Mouse (Mus musculus) lung, postnatal 25 days (tissue): ENCODE measurements around the gene Hes1.

Experiments used
- DNase-seq: peaks from one replicate; pipeline ENCODE4 v3.0.0; 2022; ENCODE audit warnings: low spot score

Gene Hes1

GRCm38 (mm10) chr16:30050767-30051490 is 13.3 kb upstream of the Hes1 start:
- DNase-seq = no peak

DNA sequence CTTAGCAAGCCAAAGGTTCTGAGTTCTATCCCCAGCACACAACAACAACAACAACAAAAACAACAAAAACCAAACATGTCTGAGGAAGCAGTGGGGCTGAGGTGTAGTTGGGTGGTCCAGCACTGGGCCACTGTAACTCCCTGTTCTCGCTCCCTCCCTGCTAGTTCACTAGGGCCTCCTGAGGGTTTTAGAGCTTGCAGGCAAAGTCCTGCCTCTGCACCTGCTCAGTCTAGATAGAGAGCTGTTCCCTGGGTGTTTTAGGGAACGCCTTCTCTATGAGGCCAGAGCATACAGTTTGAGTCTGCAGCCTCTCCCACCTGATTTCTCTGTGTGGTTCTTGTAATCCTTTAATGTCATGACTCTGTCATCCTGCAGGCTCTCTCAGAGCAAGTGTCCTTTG is 11.9 kb upstream of the Hes1 start:
- DNase-seq = no peak

DNA sequence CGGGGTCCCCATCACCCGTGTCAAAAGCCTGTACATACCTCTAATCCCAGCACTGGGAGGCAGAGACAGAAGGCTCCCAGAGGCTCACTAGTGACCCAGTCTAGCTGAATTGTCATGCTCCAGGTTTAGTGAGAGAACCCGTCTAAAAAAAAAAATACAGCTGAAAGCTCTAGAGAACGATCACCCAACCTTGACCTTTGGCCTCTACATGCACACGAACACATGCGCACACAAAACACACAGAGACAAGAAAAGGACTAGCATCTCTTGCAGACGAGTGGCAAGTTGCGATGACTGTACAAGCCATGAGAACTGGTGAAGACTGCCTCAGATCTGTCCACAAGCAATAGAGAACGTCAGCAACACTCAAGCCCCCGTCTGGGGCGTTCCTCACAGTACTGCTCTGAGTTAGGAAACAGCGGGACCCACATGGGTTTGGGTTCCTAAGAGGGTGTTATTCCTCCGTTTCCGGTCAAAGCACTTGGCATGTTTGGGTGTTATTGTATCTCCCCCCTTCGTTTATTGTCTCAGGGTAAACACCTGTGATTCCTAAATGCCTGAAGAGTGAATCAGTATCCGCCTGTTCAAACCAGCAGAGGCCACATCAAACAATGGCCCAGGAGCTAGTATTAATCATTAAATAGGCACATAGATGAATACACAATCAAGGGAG is 11.2 kb upstream of the Hes1 start:
- DNase-seq = no peak

DNA sequence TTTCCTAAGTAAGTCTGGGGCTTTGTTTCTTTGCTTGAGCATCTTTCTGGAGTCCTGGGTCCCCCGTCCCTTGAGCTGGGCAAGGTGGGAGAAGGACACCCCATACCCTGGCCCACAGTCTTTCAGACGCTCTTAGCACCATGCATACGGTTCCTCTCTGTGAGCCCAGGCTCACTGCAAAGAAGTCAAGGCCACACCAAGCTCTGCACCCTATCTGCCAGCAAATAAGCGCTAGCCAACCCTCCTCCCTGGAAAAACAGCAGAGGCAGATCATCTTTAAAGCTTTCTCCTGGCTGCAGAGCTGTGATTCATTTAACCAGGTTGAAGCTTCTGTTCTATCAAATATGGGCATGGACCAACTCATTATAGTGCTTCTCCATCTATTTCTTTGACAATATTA is 9.6 kb upstream of the Hes1 start:
- DNase-seq = no peak

- no peak for DNase-seq
Measured at GRCm38 (mm10) chr16:30055361-30055889, 8.8 kb upstream of the Hes1 start.

GRCm38 (mm10) chr16:30055927-30056326 is 8.3 kb upstream of the Hes1 start:
- DNase-seq = no peak

DNA sequence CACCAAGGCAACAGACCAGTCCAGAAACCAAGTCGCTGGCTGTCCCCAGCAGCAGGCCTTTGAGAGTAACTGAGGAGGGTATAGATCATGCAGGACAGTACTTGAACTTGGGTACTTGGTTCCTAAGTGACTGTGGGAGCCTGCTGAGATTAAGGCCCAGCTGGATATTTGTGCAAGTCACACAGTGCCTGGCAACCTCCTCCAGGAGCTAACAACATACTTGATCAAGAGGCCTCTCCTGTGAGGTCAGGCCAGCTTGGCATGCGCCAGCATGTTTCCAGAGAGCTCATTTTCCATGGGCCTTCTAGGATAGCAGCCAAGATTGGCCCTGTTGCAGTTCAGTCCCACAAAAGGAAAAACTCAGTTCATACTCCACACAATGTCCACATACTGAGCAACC is 7.3 kb upstream of the Hes1 start:
- DNase-seq = peak; percentile 91

DNA sequence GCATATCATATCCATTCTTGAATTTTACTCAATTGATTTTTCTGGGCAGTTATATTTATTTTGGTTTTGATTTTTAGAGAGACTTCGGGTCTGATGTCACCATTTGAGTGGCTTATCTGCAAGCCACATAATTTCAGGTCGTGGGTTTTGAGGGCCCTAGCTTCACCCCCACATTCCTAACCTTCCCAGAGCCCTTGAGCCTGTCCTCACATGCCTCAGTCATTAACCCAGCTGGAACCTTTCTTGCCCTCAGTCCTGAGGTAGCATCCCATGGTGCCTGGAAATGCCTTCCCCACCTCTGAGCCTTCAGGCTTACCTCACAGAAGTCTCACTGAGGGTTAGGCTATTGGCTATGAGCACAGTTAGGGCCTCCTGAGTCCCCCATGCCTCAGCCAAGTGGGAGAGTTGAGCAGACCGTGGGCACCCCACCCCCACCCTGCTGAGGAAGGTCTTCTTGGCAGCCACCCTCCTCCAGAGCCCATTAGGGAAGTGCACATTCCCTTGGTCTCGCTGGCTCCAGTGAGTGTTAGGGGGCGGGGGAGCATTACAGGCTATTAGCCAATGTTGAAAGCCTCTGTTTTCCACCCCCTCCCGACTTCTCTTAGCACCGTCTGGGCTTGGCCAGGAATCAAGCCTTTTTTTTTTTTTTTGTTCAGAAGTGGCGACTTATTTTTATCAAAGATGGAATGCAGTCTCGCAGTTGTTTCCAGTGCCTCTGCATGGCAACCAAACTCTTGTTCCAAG is 5.0 kb upstream of the Hes1 start:
- peak; percentile 90 for DNase-seq

DNA sequence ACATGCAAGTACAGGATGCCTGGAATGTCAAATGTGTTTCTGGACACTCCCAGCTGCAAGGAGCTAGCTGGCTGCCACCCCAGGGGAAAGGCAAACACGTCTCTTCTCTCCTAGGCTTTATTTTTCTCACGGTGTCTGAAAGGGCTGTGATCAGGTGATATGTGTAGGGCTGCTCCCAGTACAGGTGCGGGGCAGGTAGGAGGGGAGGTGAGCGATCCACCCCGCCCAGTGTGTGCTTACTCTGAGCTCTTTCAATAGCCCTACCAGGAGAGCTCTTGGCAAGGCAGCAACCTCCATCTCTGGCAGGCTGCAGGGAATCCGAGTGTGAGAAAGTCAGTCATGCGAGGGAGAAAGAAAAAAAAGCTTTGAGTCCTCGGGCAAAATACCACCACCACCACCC is 3.8 kb upstream of the Hes1 start:
- DNase-seq = peak; percentile 90

- DNase-seq = no peak
Measured at GRCm38 (mm10) chr16:30062242-30063030, 1.7 kb upstream of the Hes1 start.

DNA sequence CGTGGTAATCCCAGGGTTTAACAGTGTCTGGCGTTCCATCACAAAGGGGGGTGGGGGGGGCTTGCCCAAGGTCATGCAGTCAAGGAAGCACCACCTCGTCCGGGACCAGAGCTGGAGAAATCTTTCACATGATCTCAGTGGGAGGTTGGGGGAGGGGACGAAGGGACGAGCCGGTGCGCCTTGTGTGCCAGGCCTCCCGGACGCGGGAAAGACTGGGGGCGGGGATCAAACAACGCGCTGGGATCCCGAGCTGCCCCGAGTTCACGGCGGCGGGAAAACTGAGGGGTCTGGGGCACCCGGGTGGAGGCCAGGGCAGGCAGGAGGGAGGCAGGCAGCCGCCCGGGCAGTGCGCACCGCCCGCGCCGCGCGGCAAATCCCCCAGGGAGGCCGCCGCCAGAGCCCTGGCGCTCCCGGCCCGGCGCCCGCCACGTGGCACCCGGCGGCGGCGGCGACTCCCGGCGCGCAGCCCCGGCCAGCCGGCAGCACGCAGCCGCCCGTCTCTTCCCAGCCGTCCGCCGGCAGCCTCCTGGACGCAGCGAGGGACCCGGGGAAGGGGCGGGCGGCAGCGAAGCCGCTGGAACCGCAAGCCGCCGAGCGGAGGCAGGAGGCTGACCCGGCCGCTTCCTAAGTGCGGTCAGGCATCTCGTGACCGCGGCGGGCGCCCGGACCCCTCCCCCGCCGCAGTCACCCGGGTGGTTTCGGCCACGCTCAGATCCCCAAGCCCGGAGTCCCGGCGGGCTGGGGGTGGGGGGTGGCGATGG is 883 bp upstream of the Hes1 start:
- DNase-seq = peak; percentile 78

DNA sequence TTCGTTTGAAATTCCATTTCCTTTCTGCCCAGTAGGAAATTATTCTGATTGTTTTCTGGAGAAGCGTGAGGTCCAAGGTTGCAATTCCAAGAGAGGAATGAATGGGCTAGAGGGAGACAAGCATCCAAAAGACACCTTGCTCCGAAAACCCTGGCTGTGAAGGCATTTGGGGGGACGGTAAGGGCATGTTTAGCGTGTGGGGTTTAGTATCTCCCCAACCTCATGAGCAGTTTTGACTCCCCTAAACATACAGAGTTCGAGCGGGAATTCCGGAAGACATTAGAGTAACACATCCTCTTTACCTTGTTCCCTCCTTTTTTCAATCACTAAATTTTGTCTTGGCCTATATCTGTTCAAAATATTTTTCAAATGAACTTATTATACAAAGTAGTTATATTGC is 429 bp downstream of the Hes1 start:
- no peak for DNase-seq

DNA sequence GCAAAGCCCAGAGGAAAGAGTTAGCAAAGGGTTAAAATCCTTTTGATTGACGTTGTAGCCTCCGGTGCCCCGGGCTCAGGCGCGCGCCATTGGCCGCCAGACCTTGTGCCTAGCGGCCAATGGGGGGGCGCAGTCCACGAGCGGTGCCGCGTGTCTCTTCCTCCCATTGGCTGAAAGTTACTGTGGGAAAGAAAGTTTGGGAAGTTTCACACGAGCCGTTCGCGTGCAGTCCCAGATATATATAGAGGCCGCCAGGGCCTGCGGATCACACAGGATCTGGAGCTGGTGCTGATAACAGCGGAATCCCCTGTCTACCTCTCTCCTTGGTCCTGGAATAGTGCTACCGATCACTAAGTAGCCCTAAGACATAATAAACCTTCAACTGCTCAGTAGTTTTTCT is 893 bp downstream of the Hes1 start:
- peak; percentile 98 for DNase-seq

DNA sequence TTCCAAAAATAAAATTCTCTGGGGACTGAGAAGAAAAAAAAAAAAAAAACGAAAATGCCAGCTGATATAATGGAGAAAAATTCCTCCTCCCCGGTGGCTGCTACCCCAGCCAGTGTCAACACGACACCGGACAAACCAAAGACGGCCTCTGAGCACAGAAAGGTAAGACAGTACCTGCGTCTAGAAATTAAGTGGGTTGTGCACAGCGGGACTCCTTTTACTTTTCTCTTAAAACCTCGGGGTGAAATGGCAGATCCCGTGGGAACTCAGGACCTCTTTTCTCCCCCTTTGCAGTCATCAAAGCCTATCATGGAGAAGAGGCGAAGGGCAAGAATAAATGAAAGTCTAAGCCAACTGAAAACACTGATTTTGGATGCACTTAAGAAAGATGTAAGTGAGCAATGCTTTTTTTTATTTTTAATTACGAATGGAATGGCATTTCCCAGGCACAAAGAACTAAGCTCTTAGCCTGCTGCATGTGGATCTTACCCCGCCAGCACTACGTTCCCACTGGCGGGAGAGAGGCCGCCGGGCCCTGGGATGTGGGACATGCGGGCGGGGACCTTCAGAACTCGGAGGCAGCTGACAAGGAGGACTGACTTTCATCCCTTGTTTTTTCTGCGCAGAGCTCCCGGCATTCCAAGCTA is 1.5 kb downstream of the Hes1 start:
- DNase-seq = no peak

DNA sequence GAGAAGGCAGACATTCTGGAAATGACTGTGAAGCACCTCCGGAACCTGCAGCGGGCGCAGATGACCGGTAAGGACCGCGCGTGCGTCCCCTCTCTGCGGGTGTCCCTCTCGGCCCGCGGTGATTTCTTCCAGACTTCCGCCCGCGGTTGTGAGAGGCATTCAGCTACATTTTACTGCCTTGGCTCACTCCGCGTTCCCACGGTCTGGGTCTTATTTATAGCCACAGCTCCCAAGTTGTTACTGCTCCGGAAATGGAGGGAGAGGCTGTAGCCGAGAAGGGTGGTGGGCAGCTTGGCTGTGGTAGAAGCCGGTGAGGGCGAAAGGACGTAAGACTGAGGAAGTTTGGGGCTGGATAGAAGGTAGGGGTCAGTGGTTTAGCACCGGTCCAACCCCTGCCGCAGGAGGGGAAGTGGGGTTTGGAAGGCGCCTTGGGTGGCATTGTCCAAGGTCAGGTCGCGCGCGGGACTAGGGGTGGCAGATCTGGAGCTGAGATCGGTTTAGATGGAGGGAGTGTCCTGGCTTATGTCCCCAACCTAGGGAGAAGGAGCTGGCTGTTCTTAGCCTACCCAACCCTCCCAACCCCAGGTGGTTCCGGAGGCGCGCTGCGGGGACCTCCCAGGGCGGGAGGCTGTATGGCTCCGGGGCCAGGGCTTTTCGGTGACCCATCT is 2.1 kb downstream of the Hes1 start:
- no peak for DNase-seq

DNA sequence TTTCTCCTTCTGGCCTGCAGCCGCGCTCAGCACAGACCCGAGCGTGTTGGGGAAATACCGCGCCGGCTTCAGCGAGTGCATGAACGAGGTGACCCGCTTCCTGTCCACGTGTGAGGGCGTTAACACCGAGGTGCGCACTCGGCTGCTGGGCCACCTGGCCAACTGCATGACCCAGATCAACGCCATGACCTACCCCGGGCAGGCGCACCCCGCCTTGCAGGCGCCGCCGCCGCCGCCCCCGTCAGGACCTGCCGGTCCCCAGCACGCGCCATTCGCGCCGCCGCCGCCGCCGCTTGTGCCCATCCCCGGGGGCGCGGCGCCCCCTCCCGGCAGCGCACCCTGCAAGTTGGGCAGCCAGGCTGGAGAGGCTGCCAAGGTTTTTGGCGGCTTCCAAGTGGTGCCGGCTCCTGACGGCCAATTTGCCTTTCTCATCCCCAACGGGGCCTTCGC is 2.7 kb downstream of the Hes1 start:
- peak; percentile 86 for DNase-seq

DNA sequence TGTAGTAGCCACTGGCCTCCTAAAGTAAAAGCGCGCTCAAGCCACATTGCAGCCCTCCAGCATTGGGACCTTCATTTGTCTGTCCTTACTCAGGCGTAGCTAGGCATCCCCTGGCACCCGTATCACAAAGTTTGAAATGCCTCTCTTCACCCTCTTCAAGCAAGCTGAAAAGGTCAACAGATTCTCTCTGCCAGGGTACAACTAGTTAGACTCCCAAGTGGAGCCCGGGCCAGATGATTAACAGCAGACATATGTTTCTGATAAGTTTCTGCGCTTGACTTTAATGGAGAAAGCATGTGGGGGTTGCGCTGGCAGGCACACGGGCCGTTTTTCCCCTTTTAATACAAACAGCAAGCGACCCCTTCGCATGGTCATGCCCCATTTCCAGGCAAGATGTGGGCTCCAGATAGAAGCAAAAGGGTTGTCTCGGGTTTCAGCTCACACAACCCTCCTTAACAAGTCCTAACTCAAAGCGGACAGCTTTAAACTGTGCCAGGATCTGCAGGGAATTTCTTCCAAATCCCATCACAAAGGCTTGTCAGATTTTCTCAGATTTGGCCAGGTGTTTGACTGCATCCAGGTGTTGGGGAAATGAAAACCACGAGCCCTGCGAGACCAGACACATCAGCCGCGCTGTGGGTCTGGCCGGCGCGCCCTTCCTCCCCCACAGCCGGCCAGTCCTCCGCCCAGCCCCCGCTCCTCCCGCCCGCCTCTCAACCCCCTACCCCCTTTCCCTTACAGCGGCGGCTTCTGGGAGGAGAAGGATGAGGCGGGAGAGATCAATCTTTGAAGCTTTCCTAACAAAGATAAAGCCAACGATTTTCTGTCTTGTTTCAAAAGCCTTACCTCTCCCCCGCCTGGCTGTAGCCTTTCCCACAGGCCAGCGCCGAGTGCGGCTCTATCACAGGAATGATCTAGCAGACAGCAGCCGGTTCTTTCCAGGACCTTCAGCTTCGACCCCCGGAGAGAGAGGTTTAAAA is 4.1 kb downstream of the Hes1 start:
- DNase-seq = no peak

DNA sequence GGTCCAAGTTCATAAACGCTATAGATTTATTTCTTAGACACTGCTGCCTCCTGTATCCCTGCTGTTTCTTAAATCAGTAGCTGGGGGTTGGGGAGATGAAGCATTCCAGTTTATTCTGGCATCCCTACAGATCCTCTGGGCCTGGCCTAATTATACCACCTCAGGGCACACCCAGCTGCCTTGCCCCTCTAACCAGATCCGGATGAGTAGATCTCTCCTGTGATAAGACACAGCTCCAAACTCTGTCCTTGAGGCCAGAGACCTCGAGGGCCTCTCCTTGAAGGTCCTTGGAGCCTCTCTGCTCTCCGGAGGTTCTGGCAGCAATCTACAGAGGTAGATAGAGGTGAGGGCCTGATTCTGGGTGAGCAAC is 5.4 kb downstream of the Hes1 start:
- no peak for DNase-seq
